Mouse (Mus musculus) layer of hippocampus, adult 9-10 months (tissue): ENCODE data around the gene Esyt1.

Experiments used
- DNase-seq: peaks from one replicate; pipeline ENCODE4 v3.0.0; 2022; ENCODE audit warnings: low spot score

Esyt1 gene

DNA sequence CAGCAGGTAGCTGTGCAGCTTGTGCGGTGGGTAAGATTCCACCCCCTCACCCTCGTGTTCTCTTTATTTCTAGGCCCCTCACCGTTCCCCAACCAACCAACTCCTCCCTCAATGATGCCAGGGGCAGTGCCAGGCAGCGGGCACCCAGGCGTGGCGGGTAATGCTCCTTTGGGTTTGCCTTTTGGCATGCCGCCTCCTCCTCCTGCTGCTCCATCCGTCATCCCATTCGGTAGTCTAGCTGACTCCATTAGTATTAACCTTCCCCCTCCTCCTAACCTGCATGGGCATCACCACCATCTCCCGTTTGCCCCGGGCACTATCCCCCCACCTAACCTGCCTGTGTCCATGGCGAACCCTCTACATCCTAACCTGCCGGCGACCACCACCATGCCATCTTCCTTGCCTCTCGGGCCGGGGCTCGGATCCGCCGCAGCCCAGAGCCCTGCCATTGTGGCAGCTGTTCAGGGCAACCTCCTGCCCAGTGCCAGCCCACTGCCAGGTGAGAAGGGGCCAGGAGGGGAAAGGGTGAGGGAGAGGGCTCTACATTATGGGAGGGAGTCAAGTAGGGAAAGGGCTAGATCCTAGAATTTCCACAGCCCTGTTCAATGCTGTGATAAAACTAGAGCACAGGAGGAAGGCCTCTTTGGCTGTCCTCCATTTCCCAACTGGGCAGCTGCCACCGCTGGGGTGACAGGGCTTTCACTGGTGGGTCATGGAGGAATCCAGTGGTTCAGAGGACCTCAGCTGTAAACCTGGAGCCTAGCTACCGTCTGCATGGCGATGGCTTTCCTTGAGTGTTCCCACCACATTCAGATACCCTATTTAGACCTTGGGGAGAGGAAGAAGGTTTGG is 37.6 kb downstream of the Esyt1 start:
- no peak for DNase-seq

DNA sequence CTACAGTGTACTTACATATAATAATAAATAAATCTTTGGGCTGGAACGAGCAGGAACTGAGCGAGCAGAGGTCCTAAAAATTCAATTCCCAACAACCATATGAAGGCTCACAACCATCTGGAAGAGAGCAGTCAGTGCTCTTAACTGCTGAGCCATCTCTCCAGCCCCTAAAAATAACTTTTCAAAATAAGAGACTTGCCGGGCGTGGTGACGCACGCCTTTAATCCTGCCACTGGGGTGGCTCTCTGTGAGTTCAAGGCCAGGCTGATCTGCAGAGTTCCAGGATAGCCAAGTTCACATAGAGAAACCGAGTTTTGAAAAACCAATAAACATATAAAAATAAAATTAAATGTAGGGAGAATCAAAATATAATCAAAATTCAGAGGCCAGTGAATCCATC is 39.3 kb downstream of the Esyt1 start:
- DNase-seq, result no peak

DNA sequence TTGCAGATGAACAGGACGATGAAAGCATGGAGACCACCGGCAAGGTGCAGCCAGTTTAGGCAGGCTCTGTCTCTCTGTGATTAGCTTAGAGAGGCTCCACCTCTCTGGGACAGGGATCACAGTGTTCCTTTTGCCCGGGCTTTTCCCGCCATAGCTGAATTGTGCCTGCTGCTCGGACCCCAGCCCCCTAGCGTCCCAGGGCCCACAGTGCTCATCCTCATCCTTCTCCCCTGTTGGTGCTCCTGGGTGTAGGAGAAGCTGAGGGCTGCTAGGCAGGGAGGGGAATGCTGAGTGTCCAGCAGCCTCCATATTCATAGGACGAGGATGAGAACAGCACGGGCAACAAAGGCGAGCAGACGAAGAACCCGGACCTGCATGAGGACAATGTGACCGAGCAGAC is 51.3 kb downstream of the Esyt1 start:
- no peak for DNase-seq

DNA sequence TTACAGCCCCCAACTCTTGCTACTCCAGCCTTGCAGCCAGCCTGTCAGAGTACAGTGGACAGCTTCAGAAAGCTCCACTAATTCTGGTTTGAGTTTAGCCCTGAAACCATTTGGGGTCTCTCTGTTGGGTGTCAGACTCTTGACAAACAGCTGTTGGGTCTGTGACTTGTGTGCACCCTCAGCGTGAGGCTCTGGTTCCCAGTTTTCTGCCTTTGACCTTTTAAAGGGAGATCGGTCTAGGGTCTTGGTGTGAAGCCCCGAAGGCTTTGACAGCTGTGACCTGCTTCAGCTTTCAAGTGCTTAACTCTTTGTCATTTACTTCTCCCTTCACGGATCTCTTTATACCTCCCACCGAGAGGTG is 65.4 kb downstream of the Esyt1 start:
- no peak for DNase-seq
